Mouse (Mus musculus) B cell, adult 67 days (primary cell): Measurements from ENCODE around the gene Dock7. TPM values are rescaled to one million over a fixed set of nuclear protein-coding genes. Genes with fewer than 3 reads are reported as not detected.

Experiments
- total RNA-seq, 2 experiments: library from RNA; stranded (reverse); gene quantifications; 4 replicates each; pipeline ENCODE4 v1.2.4; 2023

Gene Dock7
- 1 to 10 TPM in 1 of 2 experiments, under 1 TPM in 1; 0.73 to 2.1 TPM for total RNA-seq

DNA sequence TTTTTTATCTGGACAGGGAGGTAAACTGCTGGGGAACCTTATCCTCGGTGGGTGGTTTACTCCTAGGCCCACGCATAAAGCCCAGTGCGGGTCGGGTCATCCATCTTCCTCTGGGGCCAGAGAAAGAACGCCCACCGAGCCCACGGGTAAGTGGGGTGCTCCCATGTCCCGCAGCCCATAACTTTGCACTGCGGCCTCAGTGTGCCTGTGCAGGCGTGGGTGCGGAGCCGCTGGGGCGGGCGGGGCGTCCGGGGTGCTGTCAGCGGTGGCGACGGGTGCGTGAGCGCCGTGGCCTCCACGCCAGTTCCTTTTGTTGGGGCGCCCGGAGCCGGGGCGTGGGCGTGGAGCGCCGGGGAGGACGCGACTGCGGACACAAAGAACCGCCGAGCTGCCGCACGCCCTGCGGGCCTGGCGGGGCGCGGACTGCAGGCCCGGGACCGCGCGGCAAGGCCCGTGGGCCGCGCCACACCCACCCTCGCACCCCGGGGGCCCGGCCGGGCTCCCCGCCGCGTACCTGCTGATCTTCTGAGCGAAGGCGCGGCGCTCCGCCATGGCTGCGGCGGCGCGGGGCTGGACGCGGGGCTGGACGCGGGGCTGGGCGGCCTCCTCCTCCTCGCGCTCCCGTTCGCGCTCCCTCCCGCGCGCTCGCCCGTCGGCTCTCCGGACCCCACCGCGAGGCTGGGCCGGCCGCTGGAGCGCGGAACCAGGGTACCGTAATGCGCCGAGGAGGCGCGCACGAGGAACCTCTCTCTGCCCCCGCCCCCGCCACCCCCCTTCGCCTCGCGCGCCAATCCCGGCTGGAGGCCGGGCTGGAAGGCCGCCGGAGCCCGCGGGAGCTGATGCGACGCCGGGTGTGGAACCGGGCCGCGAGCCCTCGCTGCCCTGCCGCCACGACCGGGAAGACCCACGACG lies at the start of gene Dock7:
TSS of gene Dock7 (minus strand) at position 705 of the 912 bp plus-strand sequence.

DNA sequence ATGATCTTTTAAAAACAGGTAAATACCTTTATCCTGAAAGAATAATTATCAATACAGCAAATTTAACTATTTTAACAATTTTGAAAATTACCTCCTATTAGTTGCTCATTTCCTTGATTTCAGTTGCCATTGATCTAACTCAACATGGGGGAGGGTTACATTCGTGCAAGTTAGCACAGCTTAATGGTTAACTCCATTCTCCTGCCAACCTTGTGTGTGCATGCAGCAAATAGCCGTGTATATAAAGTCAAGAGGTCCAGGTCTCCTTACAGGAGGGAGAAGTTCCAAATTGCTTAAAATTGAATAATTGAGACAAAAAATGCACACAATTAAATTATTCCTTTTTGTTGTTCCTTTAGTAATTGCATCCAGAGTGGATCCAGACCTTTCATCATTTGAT lies 90.0 kb downstream of the Dock7 start, which contains the start of gene Angptl3:
TSS of gene Angptl3 (plus strand) at position 269 of the 400 bp plus-strand sequence.

DNA sequence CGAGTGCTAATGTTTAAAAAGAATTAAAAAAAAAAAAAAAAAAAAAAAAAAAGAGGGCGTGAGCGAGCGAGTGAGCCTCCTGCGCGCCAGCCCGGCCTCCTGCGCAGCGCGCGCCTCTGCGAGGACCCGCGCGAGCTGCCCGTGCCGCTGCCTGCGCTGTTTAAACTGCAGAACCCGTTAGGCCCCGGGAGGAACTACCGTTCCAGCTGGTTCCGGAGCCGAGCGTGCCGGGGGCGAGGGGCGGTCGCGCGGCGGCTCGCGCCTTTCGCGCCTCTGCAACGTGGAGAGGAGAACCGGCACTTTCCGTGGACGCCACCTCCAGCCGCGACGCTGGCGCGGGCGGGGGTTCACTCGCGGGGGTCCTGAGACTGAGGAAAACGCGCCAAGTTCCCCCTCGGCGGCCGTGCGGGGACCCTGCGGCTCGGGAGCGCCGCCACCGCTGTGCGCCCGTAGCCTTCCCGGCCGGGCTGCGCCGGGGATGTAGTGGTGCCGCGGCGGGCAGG lies 197.1 kb downstream of the Dock7 start, which contains the start of gene Usp1:
TSS of gene Usp1 (plus strand) at position 243 of the 503 bp plus-strand sequence.

Other genes starting within 250 kb of the Dock7 start
- 10 to 100 TPM; 50.2 to 52.3 TPM for gene Usp1, start 197.1 kb downstream of the Dock7 start, total RNA-seq
- gene Angptl3, start 90.0 kb downstream of the Dock7 start, total RNA-seq, result not detected
- 1 to 10 TPM; 6.0 to 8.5 TPM for gene Atg4c, start 73.0 kb upstream of the Dock7 start, total RNA-seq
- under 1 TPM in 1 of 2 experiments, not detected in 1; 0.42 TPM for gene Gm12689, start 175.0 kb upstream of the Dock7 start, total RNA-seq